Mouse (Mus musculus) heart, adult 9 months (tissue): ENCODE measurements around the gene Nol11.
"Not testable (repeated sequence)": the region's sequence is repeated elsewhere in the genome, so short reads cannot be mapped to it uniquely, and the experiment has no call there.

Experiments used
- DNase-seq, 2 experiments: peaks; one replicate each; pipeline ENCODE4 v3.0.0; 2022; ENCODE audit warnings: low spot score in 2 of 2

Nol11 gene

GRCm38 (mm10) chr11:107155292-107155691, 33.9 kb downstream of the Nol11 start:
- DNase-seq: no peak

- no peak for DNase-seq
These were observed 34.8 kb downstream of the Nol11 start for GRCm38 (mm10) chr11:107154431-107154830.

GRCm38 (mm10) chr11:107153645-107154044, 35.5 kb downstream of the Nol11 start:
- no peak for DNase-seq

GRCm38 (mm10) chr11:107151809-107152208, 37.4 kb downstream of the Nol11 start:
- no peak for DNase-seq

- DNase-seq: not testable (repeated sequence)
These were observed 45.2 kb downstream of the Nol11 start for GRCm38 (mm10) chr11:107143956-107144355.

GRCm38 (mm10) chr11:107142382-107142781, 46.8 kb downstream of the Nol11 start:
- no peak for DNase-seq

- no peak for DNase-seq
These were observed 48.4 kb downstream of the Nol11 start for GRCm38 (mm10) chr11:107140756-107141155.

GRCm38 (mm10) chr11:107138633-107139032, 50.5 kb downstream of the Nol11 start:
- DNase-seq: no peak

GRCm38 (mm10) chr11:107137593-107137992, 51.6 kb downstream of the Nol11 start:
- no peak for DNase-seq

GRCm38 (mm10) chr11:107136458-107136857, 52.7 kb downstream of the Nol11 start:
- not testable (repeated sequence) for DNase-seq

GRCm38 (mm10) chr11:107135741-107136140, 53.4 kb downstream of the Nol11 start:
- no peak for DNase-seq

GRCm38 (mm10) chr11:107132426-107132825, 56.8 kb downstream of the Nol11 start:
- DNase-seq: no peak

GRCm38 (mm10) chr11:107131749-107132421, 57.3 kb downstream of the Nol11 start, which contains the start of gene Bptf:
Bptf (minus strand) TSS chr11:107132127.
- peak; percentile 87 to 90 for DNase-seq

GRCm38 (mm10) chr11:107130879-107131748, 58.1 kb downstream of the Nol11 start:
- DNase-seq: peak; percentile 57 to 60

- DNase-seq: no peak
These were observed 58.9 kb downstream of the Nol11 start for GRCm38 (mm10) chr11:107130221-107130788.

GRCm38 (mm10) chr11:107129641-107130040, 59.5 kb downstream of the Nol11 start:
- DNase-seq: no peak

GRCm38 (mm10) chr11:107126716-107127115, 62.5 kb downstream of the Nol11 start:
- not testable (repeated sequence) for DNase-seq

GRCm38 (mm10) chr11:107125011-107125410, 64.2 kb downstream of the Nol11 start:
- DNase-seq: no peak

- DNase-seq: peak; percentile 40 to 52
These were observed 64.9 kb downstream of the Nol11 start for GRCm38 (mm10) chr11:107124327-107124731.

GRCm38 (mm10) chr11:107117789-107118188, 71.4 kb downstream of the Nol11 start:
- no peak for DNase-seq
